ENCODE assay signal across 8 mouse cellular contexts in genomic region chr4:149097956-149098355, GRCm38 (mm10). TPM values are rescaled to one million over a fixed set of nuclear protein-coding genes. Genes with fewer than 3 reads are reported as not detected.
DNase-seq lines count a peak whose midpoint lies in the region; ATAC-seq and TF ChIP-seq lines count a peak whose summit lies in the region.

No protein-coding gene starts in this region.

- H3K27me3 ChIP-seq in heart, postnatal 0 days (ENCODE audit: control insufficient read depth, insufficient read depth, low read length) = no peaks in the 10 kb centered on the region
- H3K27me3 ChIP-seq in E14TG2a.4 (ENCODE audit: insufficient read depth, low read length) = no peaks in the 10 kb centered on the region
- no peaks in the 10 kb centered on the region for H3K27me3 ChIP-seq in embryonic facial prominence, embryonic 12.5 days
- H3K27me3 ChIP-seq in liver, embryonic 13.5 days = no peaks in the 10 kb centered on the region
- no peaks in the 10 kb centered on the region for H3K27me3 ChIP-seq in cerebellum, adult 2 months (ENCODE audit: control insufficient read depth, insufficient read depth, low read length)

- peak overlapping the region; percentile 86 for H3K4me2 ChIP-seq in heart, postnatal 0 days (ENCODE audit: low read depth, low read length)
- H3K4me2 ChIP-seq in embryonic facial prominence, embryonic 12.5 days (replicated peaks) = peak overlapping the region; percentile 89
- H3K4me2 ChIP-seq in liver, embryonic 13.5 days = peak overlapping the region; percentile 91

- no peak for DNase-seq in heart, postnatal 0 days (ENCODE audit: low spot score)
- DNase-seq in heart, postnatal 4 days = no peak
- no peak for DNase-seq in liver, embryonic 13.5 days
- DNase-seq in gastrocnemius, postnatal 36 days = no peak
- DNase-seq in cerebellum, postnatal 4 days (ENCODE audit: low spot score in 2 of 2) = no peak
- no peak for DNase-seq in cerebellum, adult 2 months

- TF ChIP-seq POLR2A in cerebellum, adult 2 months (IDR thresholded peaks at IDR 0.05; ENCODE audit: borderline replicate concordance, insufficient read depth, low read length) = no peak

- 76% methylated on average over 3 of the region's 3 CpGs for WGBS in heart, postnatal 0 days
- WGBS in embryonic facial prominence, embryonic 12.5 days = 80% methylated on average over 3 of the region's 3 CpGs
- WGBS in liver, embryonic 13.5 days (ENCODE audit: insufficient replicate concordance) = 67% methylated on average over 3 of the region's 3 CpGs
- WGBS in cerebellum, adult 2 months = 74% methylated on average over 3 of the region's 3 CpGs

- H3K9ac ChIP-seq in heart, postnatal 0 days (replicated peaks; ENCODE audit: low read depth, low read length) = no peak overlapping the region
- no peak overlapping the region for H3K9ac ChIP-seq in embryonic facial prominence, embryonic 12.5 days
- peak overlapping the region; percentile 90 for H3K9ac ChIP-seq in liver, embryonic 13.5 days

- peaks cover 8% of the 10 kb centered on the region; the same call in 1 of the 2 replicates for H3K36me3 ChIP-seq in heart, postnatal 0 days (replicated peaks; ENCODE audit: control insufficient read depth, insufficient read depth, low read length)
- peaks cover 13% of the 10 kb centered on the region for H3K36me3 ChIP-seq in E14TG2a.4 (ENCODE audit: insufficient read depth, low read length)
- peaks cover 7% of the 10 kb centered on the region; the same call in 1 of the 2 replicates for H3K36me3 ChIP-seq in embryonic facial prominence, embryonic 12.5 days
- peaks cover 11% of the 10 kb centered on the region for H3K36me3 ChIP-seq in liver, embryonic 13.5 days

- no peak for ATAC-seq in heart, postnatal 0 days (ENCODE audit: insufficient read depth, low read depth)
- no peak for ATAC-seq in embryonic facial prominence, embryonic 12.5 days (ENCODE audit: insufficient number of reproducible peaks, insufficient read depth, low FRiP score, low TSS enrichment)
- no peak for ATAC-seq in liver, embryonic 13.5 days (ENCODE audit: low read depth)

- no peak overlapping the region for H3K27ac ChIP-seq in heart, postnatal 0 days (ENCODE audit: low read depth)
- H3K27ac ChIP-seq in embryonic facial prominence, embryonic 12.5 days = no peak overlapping the region
- peak overlapping the region; percentile 60 for H3K27ac ChIP-seq in liver, embryonic 13.5 days
- no peak overlapping the region for H3K27ac ChIP-seq in cerebellum, adult 2 months (ENCODE audit: insufficient read depth, low read length)

- intact Hi-C loops in gastrocnemius, postnatal 36 days (cut with DNase I) = no loop called here

- H3K4me1 ChIP-seq in heart, postnatal 0 days (ENCODE audit: control insufficient read depth, insufficient read depth) = peaks cover 15% of the 10 kb centered on the region
- peaks cover 33% of the 10 kb centered on the region for H3K4me1 ChIP-seq in E14TG2a.4 (replicated peaks; ENCODE audit: low read depth, low read length)
- peaks cover 8% of the 10 kb centered on the region for H3K4me1 ChIP-seq in embryonic facial prominence, embryonic 12.5 days
- peaks cover 38% of the 10 kb centered on the region for H3K4me1 ChIP-seq in liver, embryonic 13.5 days (replicated peaks)
- peaks cover 8% of the 10 kb centered on the region; the same call in 1 of the 2 replicates for H3K4me1 ChIP-seq in cerebellum, adult 2 months (ENCODE audit: control insufficient read depth, insufficient read depth, low read length)

- no peaks in the 10 kb centered on the region for H3K9me3 ChIP-seq in heart, postnatal 0 days (replicated peaks; ENCODE audit: control insufficient read depth, low read length)
- H3K9me3 ChIP-seq in E14TG2a.4 (ENCODE audit: low read length) = no peaks in the 10 kb centered on the region
- H3K9me3 ChIP-seq in embryonic facial prominence, embryonic 12.5 days = no peaks in the 10 kb centered on the region
- no peaks in the 10 kb centered on the region for H3K9me3 ChIP-seq in liver, embryonic 13.5 days (replicated peaks)

- TF ChIP-seq CTCF in heart, postnatal 0 days (IDR thresholded peaks at IDR 0.05; ENCODE audit: low read depth) = no peak
- no peak for TF ChIP-seq CTCF in E14TG2a.4 (conservative IDR thresholded peaks at IDR 0.05; ENCODE audit: low read length)
- no peak for TF ChIP-seq CTCF in cerebellum, adult 2 months (IDR thresholded peaks at IDR 0.05; ENCODE audit: borderline replicate concordance, insufficient read depth, low read depth, low read length)

- no peak for TF ChIP-seq EP300 in heart, postnatal 0 days (IDR thresholded peaks at IDR 0.05; ENCODE audit: low read depth)

- no peak overlapping the region for H3K4me3 ChIP-seq in heart, postnatal 0 days (ENCODE audit: low read depth, low read length)
- H3K4me3 ChIP-seq in E14TG2a.4 (replicated peaks; ENCODE audit: low read length) = peak overlapping the region; percentile 100
- H3K4me3 ChIP-seq in embryonic facial prominence, embryonic 12.5 days = peak overlapping the region; percentile 92; the same call in 1 of the 2 replicates
- peak overlapping the region; percentile 98 for H3K4me3 ChIP-seq in liver, embryonic 13.5 days (replicated peaks)
- no peak overlapping the region for H3K4me3 ChIP-seq in cerebellum, adult 2 months (replicated peaks; ENCODE audit: insufficient read depth, low read depth, low read length)

RNA-seq across cellular contexts. Expression of gene Pex14, which starts 1.7 kb away (rescaled TPM):
- 43.9 and 49.2 TPM in 2 replicates for total RNA-seq in heart, postnatal 0 days (2014; rRNA removed; ENCODE audit: low replicate concordance)
- 35.4 and 38.1 TPM in 2 replicates for polyA plus RNA-seq in heart, postnatal 0 days (2015; fragmentation: Nextera tagmentation; extraction: Ambion mirVana)
- total RNA-seq in heart, postnatal 4 days (2021) = 10 to 100 TPM; 26.5 to 30.2 TPM
- polyA plus RNA-seq in embryonic facial prominence, embryonic 12.5 days (2016; fragmentation: Nextera tagmentation; extraction: Ambion mirVana) = 54.1 and 55.0 TPM in 2 replicates
- 27.7 and 28.4 TPM in 2 replicates for polyA plus RNA-seq in liver, embryonic 13.5 days (2015; fragmentation: Nextera tagmentation; extraction: Ambion mirVana)
- total RNA-seq in gastrocnemius, postnatal 36 days (2021) = 10 to 100 TPM; 18.6 to 20.2 TPM
- 48.5 and 52.5 TPM in 2 replicates for polyA plus RNA-seq in cerebellum, adult 2 months (2012; rRNA removed)

RNA-seq across cellular contexts. Expression of gene Dffa, which starts 6.0 kb away (rescaled TPM):
- total RNA-seq in heart, postnatal 0 days (2014; rRNA removed; ENCODE audit: low replicate concordance) = 13.3 and 20.8 TPM in 2 replicates
- polyA plus RNA-seq in heart, postnatal 0 days (2015; fragmentation: Nextera tagmentation; extraction: Ambion mirVana) = 22.9 and 26.2 TPM in 2 replicates
- total RNA-seq in heart, postnatal 4 days (2021) = 10 to 100 TPM; 30.5 to 33.9 TPM
- 28.1 and 31.5 TPM in 2 replicates for polyA plus RNA-seq in embryonic facial prominence, embryonic 12.5 days (2016; fragmentation: Nextera tagmentation; extraction: Ambion mirVana)
- polyA plus RNA-seq in liver, embryonic 13.5 days (2015; fragmentation: Nextera tagmentation; extraction: Ambion mirVana) = 20.7 and 22.7 TPM in 2 replicates
- total RNA-seq in gastrocnemius, postnatal 36 days (2021) = 10 to 100 TPM; 57.5 to 65.1 TPM
- 60.3 and 72.7 TPM in 2 replicates for polyA plus RNA-seq in cerebellum, adult 2 months (2012; rRNA removed)

RNA-seq across cellular contexts. Expression of gene Cort, which starts 28.6 kb away (rescaled TPM):
- total RNA-seq in heart, postnatal 0 days (2014; rRNA removed; ENCODE audit: low replicate concordance) = not detected in 2 replicates
- not detected in 2 replicates for polyA plus RNA-seq in heart, postnatal 0 days (2015; fragmentation: Nextera tagmentation; extraction: Ambion mirVana)
- total RNA-seq in heart, postnatal 4 days (2021) = 1 to 10 TPM in 1 of 2 experiments, under 1 TPM in 1; 0.71 to 1.2 TPM
- polyA plus RNA-seq in embryonic facial prominence, embryonic 12.5 days (2016; fragmentation: Nextera tagmentation; extraction: Ambion mirVana) = 0.36 TPM in 1 of 2 replicates, not detected in the other
- polyA plus RNA-seq in liver, embryonic 13.5 days (2015; fragmentation: Nextera tagmentation; extraction: Ambion mirVana) = not detected in 2 replicates
- not detected for total RNA-seq in gastrocnemius, postnatal 36 days (2021)
- polyA plus RNA-seq in cerebellum, adult 2 months (2012; rRNA removed) = 0.17 and 0.29 TPM in 2 replicates

RNA-seq across cellular contexts. Expression of gene Cenps, which starts 39.5 kb away (rescaled TPM):
- total RNA-seq in heart, postnatal 0 days (2014; rRNA removed; ENCODE audit: low replicate concordance) = 0.12 and 2.0 TPM in 2 replicates
- polyA plus RNA-seq in heart, postnatal 0 days (2015; fragmentation: Nextera tagmentation; extraction: Ambion mirVana) = 10.3 and 10.7 TPM in 2 replicates
- total RNA-seq in heart, postnatal 4 days (2021) = 10 to 100 TPM; 13.1 to 14.9 TPM
- polyA plus RNA-seq in embryonic facial prominence, embryonic 12.5 days (2016; fragmentation: Nextera tagmentation; extraction: Ambion mirVana) = 42.7 and 47.1 TPM in 2 replicates
- 20.7 and 24.8 TPM in 2 replicates for polyA plus RNA-seq in liver, embryonic 13.5 days (2015; fragmentation: Nextera tagmentation; extraction: Ambion mirVana)
- total RNA-seq in gastrocnemius, postnatal 36 days (2021) = 1 to 10 TPM; 5.0 to 6.1 TPM
- polyA plus RNA-seq in cerebellum, adult 2 months (2012; rRNA removed) = 6.3 and 6.4 TPM in 2 replicates

Comparison
In these comparisons a context has a peak if more than half of its experiments do, and no peak if none do; other contexts are left out.
1. H3K4me3 ChIP-seq: peak in E14TG2a.4 (single experiment), embryonic facial prominence, embryonic 12.5 days (single experiment) and liver, embryonic 13.5 days (single experiment); none in heart, postnatal 0 days (single experiment) and cerebellum, adult 2 months (single experiment).
2. Peak in every context shown above with its lines, with median percentiles within 50 percentile points of each other: H3K4me2 ChIP-seq.